In the genomic region with DNA sequence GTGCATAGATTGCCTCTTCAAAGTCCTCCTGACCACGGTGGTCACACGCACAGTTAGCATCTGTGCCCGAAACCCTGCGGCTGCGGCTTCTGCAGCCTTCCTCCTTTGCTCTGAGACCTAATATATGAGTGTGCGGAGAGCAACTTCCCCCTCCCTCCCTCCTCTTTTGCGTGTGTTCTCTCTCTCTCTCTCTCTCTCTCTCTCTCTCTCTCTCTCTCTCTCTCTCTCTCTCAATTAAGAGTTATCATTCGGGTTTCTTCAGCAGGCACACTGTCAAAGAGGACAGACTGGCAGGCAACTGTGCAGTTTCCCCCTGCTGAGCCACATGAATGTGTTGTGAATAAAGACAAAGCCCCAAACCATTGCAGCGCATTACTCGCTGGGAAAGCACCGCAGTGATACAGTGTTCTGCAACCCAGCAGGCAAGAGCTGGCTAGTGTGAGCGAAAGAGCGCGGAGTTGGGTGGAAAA, we compare ENCODE assay signal across 9 mouse cellular contexts.
A peak's percentile ranks its signal among the peaks of the same experiment; 100 is the strongest.
DNase-seq lines count a peak whose midpoint lies in the region; ATAC-seq and TF ChIP-seq lines count a peak whose summit lies in the region.
"Had no signal": no experiment of that assay in that cellular context is flagged by ENCODE, and none has a peak within 500 bp of the region (broad histone marks: within the 10 kb centered on the region; RNA-seq: fewer than 3 reads in every experiment).

No protein-coding gene starts in this region.

- DNase-seq in lung, embryonic 14.5 days, result peak; percentile 53
- DNase-seq in lung, adult 2 months, result no peak
- DNase-seq in intestine, embryonic 14.5 days (ENCODE audit: low spot score), result peak; percentile 67
- no peak for DNase-seq in liver, embryonic 13.5 days
- no peak for DNase-seq in thymus, postnatal 0 days (ENCODE audit: low spot score)
- no peak for DNase-seq in B cell, adult 2 months

- under 1% methylated on average over 14 of the region's 14 CpGs for WGBS in lung, embryonic 14.5 days
- 4% methylated on average over 14 of the region's 14 CpGs for WGBS in lung, adult 2 months
- WGBS in embryonic facial prominence, embryonic 15.5 days, result 4% methylated on average over 14 of the region's 14 CpGs
- WGBS in intestine, embryonic 14.5 days, result 3% methylated on average over 14 of the region's 14 CpGs
- 6% methylated on average over 14 of the region's 14 CpGs for WGBS in liver, embryonic 13.5 days (ENCODE audit: insufficient replicate concordance)
- 4% methylated on average over 14 of the region's 14 CpGs for WGBS in stomach, embryonic 14.5 days

- no peak for TF ChIP-seq CTCF in lung, embryonic 14.5 days (IDR thresholded peaks at IDR 0.05; ENCODE audit: low read depth)
- TF ChIP-seq CTCF in lung, adult 2 months (IDR thresholded peaks at IDR 0.05; ENCODE audit: insufficient read depth, low read length), result no peak

- no peak for TF ChIP-seq POLR2A in lung, adult 2 months (IDR thresholded peaks at IDR 0.05; ENCODE audit: borderline replicate concordance, extremely low read depth, low read depth, low read length)

- H3K4me3 ChIP-seq in lung, embryonic 14.5 days (ENCODE audit: low read depth, low read length), result peak overlapping the region; percentile 22
- no peak overlapping the region for H3K4me3 ChIP-seq in lung, adult 2 months (replicated peaks; ENCODE audit: extremely low read depth, low read depth, low read length)
- H3K4me3 ChIP-seq in embryonic facial prominence, embryonic 15.5 days (replicated peaks), result peak overlapping the region; percentile 29
- peak overlapping the region; percentile 24 for H3K4me3 ChIP-seq in intestine, embryonic 14.5 days (ENCODE audit: low read depth, low read length)
- H3K4me3 ChIP-seq in liver, embryonic 13.5 days (replicated peaks), result no peak overlapping the region
- H3K4me3 ChIP-seq in stomach, embryonic 14.5 days (ENCODE audit: low read depth, low read length), result peak overlapping the region; percentile 16

- H3K9ac ChIP-seq in lung, embryonic 14.5 days, result no peak overlapping the region
- H3K9ac ChIP-seq in embryonic facial prominence, embryonic 15.5 days, result no peak overlapping the region
- H3K9ac ChIP-seq in intestine, embryonic 14.5 days (ENCODE audit: low read length), result no peak overlapping the region
- H3K9ac ChIP-seq in liver, embryonic 13.5 days, result no peak overlapping the region
- H3K9ac ChIP-seq in stomach, embryonic 14.5 days (replicated peaks; ENCODE audit: low read depth, low read length), result no peak overlapping the region
- H3K9ac ChIP-seq: liver, embryonic 14.5 days had no signal

- H3K36me3 ChIP-seq in lung, embryonic 14.5 days (ENCODE audit: insufficient read depth), result no peaks in the 10 kb centered on the region
- H3K36me3 ChIP-seq in embryonic facial prominence, embryonic 15.5 days, result no peaks in the 10 kb centered on the region
- H3K36me3 ChIP-seq in intestine, embryonic 14.5 days (ENCODE audit: control insufficient read depth, insufficient read depth, low read length), result no peaks in the 10 kb centered on the region
- H3K36me3 ChIP-seq in liver, embryonic 13.5 days, result no peaks in the 10 kb centered on the region
- H3K36me3 ChIP-seq in stomach, embryonic 14.5 days (ENCODE audit: control insufficient read depth, insufficient read depth, low read length), result no peaks in the 10 kb centered on the region

- peak overlapping the region; percentile 60 for H3K4me2 ChIP-seq in lung, embryonic 14.5 days
- H3K4me2 ChIP-seq in embryonic facial prominence, embryonic 15.5 days (replicated peaks), result peak overlapping the region; percentile 45
- peak overlapping the region; percentile 52 for H3K4me2 ChIP-seq in intestine, embryonic 14.5 days (ENCODE audit: low read length)
- 0 out of 2 replicates have a peak overlapping the region, but pooled peaks have one; percentile 2 for H3K4me2 ChIP-seq in liver, embryonic 13.5 days
- H3K4me2 ChIP-seq in stomach, embryonic 14.5 days (replicated peaks; ENCODE audit: low read depth, low read length), result peak overlapping the region; percentile 37

- H3K27me3 ChIP-seq in lung, embryonic 14.5 days (ENCODE audit: insufficient read depth, low read length), result no peaks in the 10 kb centered on the region
- H3K27me3 ChIP-seq in embryonic facial prominence, embryonic 15.5 days, result no peaks in the 10 kb centered on the region
- no peaks in the 10 kb centered on the region for H3K27me3 ChIP-seq in intestine, embryonic 14.5 days (replicated peaks; ENCODE audit: control insufficient read depth, insufficient read depth, low read length)
- H3K27me3 ChIP-seq in liver, embryonic 13.5 days, result no peaks in the 10 kb centered on the region
- no peaks in the 10 kb centered on the region for H3K27me3 ChIP-seq in stomach, embryonic 14.5 days (ENCODE audit: control insufficient read depth, insufficient read depth, low read length)

- peak; percentile 84; the same call in 1 of the 2 replicates for ATAC-seq in lung, embryonic 14.5 days (ENCODE audit: insufficient read depth)
- ATAC-seq in embryonic facial prominence, embryonic 15.5 days (ENCODE audit: insufficient number of reproducible peaks, low FRiP score, low TSS enrichment, low read depth), result no peak
- no peak for ATAC-seq in intestine, embryonic 14.5 days (replicated peaks; ENCODE audit: low FRiP score, low TSS enrichment, low read depth)
- ATAC-seq in liver, embryonic 13.5 days (ENCODE audit: low read depth), result no peak
- 0 out of 2 replicates have a peak, but pooled peaks have one; percentile 49 for ATAC-seq in stomach, embryonic 14.5 days (ENCODE audit: insufficient number of reproducible peaks, insufficient read depth, low FRiP score, low read depth)

- no peaks in the 10 kb centered on the region for H3K4me1 ChIP-seq in lung, embryonic 14.5 days (ENCODE audit: insufficient read depth)
- no peaks in the 10 kb centered on the region for H3K4me1 ChIP-seq in lung, adult 2 months (ENCODE audit: control insufficient read depth, insufficient read depth, low read length)
- H3K4me1 ChIP-seq in embryonic facial prominence, embryonic 15.5 days, result no peaks in the 10 kb centered on the region
- H3K4me1 ChIP-seq in intestine, embryonic 14.5 days (replicated peaks; ENCODE audit: control insufficient read depth, insufficient read depth, low read length), result no peaks in the 10 kb centered on the region
- H3K4me1 ChIP-seq in liver, embryonic 13.5 days (replicated peaks), result no peaks in the 10 kb centered on the region
- H3K4me1 ChIP-seq in stomach, embryonic 14.5 days (ENCODE audit: control insufficient read depth, insufficient read depth, low read length), result no peaks in the 10 kb centered on the region

- H3K9me3 ChIP-seq in lung, embryonic 14.5 days (ENCODE audit: low read depth, low read length), result no peaks in the 10 kb centered on the region
- H3K9me3 ChIP-seq in embryonic facial prominence, embryonic 15.5 days (replicated peaks), result no peaks in the 10 kb centered on the region
- H3K9me3 ChIP-seq in intestine, embryonic 14.5 days (ENCODE audit: control insufficient read depth, low read length), result no peaks in the 10 kb centered on the region
- no peaks in the 10 kb centered on the region for H3K9me3 ChIP-seq in liver, embryonic 13.5 days (replicated peaks)
- H3K9me3 ChIP-seq in stomach, embryonic 14.5 days (ENCODE audit: control insufficient read depth, low read depth, low read length), result no peaks in the 10 kb centered on the region

- no peak overlapping the region for H3K27ac ChIP-seq in lung, embryonic 14.5 days (ENCODE audit: low read depth)
- H3K27ac ChIP-seq in embryonic facial prominence, embryonic 15.5 days (replicated peaks), result no peak overlapping the region
- no peak overlapping the region for H3K27ac ChIP-seq in intestine, embryonic 14.5 days (ENCODE audit: low read depth)
- H3K27ac ChIP-seq in liver, embryonic 13.5 days, result no peak overlapping the region
- H3K27ac ChIP-seq in stomach, embryonic 14.5 days (ENCODE audit: low read length), result no peak overlapping the region
- H3K27ac ChIP-seq: liver, embryonic 14.5 days had no signal

Comparison
In these comparisons a context has a peak if more than half of its experiments do, and no peak if none do; other contexts are left out.
1. DNase-seq: peak in lung, embryonic 14.5 days (single experiment) and intestine, embryonic 14.5 days (single experiment); none in lung, adult 2 months (single experiment), liver, embryonic 13.5 days (single experiment), thymus, postnatal 0 days (single experiment) and B cell, adult 2 months (0 of 2).
2. H3K4me3 ChIP-seq: peak in lung, embryonic 14.5 days (single experiment), embryonic facial prominence, embryonic 15.5 days (single experiment), intestine, embryonic 14.5 days (single experiment) and stomach, embryonic 14.5 days (single experiment); none in lung, adult 2 months (single experiment) and liver, embryonic 13.5 days (single experiment).
3. ATAC-seq: peak in lung, embryonic 14.5 days (single experiment) and stomach, embryonic 14.5 days (single experiment); none in embryonic facial prominence, embryonic 15.5 days (single experiment), intestine, embryonic 14.5 days (single experiment) and liver, embryonic 13.5 days (single experiment).
4. H3K4me2 ChIP-seq: peak in every context shown above with its lines; median percentile 60 in lung, embryonic 14.5 days; 52 in intestine, embryonic 14.5 days; 45 in embryonic facial prominence, embryonic 15.5 days; 37 in stomach, embryonic 14.5 days; 2 in liver, embryonic 13.5 days.